Mouse (Mus musculus) CD8-positive naive resting alpha-beta T cell, adult 2 months (primary cell): ENCODE data around the gene Dtx3l.

Experiments used
- DNase-seq, 2 experiments: peaks; one replicate each; pipeline ENCODE4 v3.0.0; 2022; ENCODE audit warnings: low read depth in 2 of 2, low spot score in 2 of 2

Dtx3l gene

DNA sequence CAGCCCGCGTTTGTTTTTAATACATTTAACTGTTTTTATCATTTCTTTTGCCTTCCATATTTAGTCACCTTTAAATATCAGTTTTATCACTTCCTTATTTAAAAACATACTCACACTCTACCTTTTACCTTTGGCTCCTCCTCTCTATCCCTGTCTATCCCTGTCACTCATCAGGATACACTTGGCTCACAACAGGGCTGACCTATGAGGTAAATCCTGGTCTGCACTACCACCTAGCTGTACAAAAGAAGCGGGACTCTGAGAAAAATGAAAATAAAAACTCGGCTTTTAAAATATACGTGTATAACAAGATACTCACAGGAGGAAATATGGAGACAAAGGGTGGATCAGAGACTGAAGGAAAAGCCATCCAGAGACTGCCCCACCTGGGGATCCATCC is 50.0 kb downstream of the Dtx3l start:
- no peak for DNase-seq

DNA sequence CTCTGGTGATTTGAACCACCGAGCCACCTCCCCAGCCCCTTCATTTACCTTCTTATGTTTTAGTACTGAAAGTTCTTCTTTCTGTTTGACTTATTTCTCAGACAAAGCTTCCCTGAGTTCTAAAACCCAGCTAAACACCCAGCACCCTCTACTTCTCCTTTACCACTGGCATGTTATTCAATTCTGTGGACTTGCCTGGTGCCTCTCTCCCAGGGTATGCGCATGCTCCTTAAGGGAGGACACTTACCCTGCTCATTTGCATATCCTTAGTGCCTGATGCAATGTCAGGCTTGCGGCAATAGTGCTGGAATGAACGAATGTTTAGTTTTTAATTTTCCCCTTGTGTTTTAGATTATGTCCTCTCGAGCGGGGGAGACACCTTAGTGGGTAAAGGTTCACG is 50.8 kb downstream of the Dtx3l start:
- no peak for DNase-seq
